Mouse (Mus musculus): ENCODE measurements at regions not wholly inside any gene's neighbourhood (a gene's known extent, or its start where the extent isn't known, plus 50 kb on each side); places are given as distances from the start of the nearest gene placed in this dataset.

DNA sequence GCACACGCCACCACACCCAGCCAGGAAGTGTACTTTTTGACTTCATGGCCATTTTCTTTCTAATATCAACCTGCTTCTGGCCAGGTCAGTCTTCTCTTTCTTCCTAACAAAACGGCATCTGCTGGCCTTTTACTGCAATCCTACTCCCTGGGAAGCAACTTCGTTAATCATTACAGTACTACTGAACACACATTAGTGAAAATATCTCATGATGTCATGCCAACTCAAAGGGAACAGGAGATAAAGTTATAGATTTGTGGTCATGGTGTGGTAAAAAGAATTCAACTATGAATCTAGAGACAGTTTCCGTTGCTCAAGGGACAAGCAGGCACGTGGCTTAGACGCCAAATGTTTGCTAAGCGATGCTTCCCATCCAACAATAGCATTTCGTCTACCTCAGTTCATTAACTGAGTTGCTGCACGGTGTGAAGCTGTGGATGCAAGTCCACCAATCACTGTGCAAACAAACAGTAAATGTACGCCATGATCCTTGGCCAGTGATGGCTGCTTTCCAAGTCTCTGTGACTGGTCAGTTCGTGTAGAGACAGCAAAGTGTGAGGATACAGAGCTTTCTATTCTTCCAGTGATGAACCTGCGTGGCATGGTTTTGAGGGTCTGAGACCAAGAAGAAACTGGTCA is 55.7 kb upstream of the Frmd6 start:
- TF ChIP-seq POLR2A (IDR thresholded peaks at IDR 0.05; ENCODE audit: borderline replicate concordance, extremely low read depth, insufficient read depth, insufficient read length): no peak
- H3K9me3 ChIP-seq (ENCODE audit: control insufficient read depth, low read length): no peaks in the 10 kb centered on the region
- no peak overlapping the region for H3K4me3 ChIP-seq (replicated peaks; ENCODE audit: low read length)
- H3K9ac ChIP-seq (ENCODE audit: low read depth, low read length, severe bottlenecking): no peak overlapping the region
- no peak overlapping the region for H3K27ac ChIP-seq (replicated peaks; ENCODE audit: low read depth, low read length)
- H3K36me3 ChIP-seq (ENCODE audit: control insufficient read depth, insufficient read depth, low read length): no peaks in the 10 kb centered on the region
- H3K27me3 ChIP-seq (ENCODE audit: control insufficient read depth, insufficient read depth, low read length): no peaks in the 10 kb centered on the region
- 86% methylated on average over 12 of the region's 12 CpGs for WGBS
- ATAC-seq (ENCODE audit: low FRiP score, low read depth) (no peak), DNase-seq (ENCODE audit: low spot score) (no peak)
- H3K4me1 ChIP-seq (ENCODE audit: control insufficient read depth, insufficient read depth, low read length): no peaks in the 10 kb centered on the region
- no peak overlapping the region for H3K4me2 ChIP-seq (replicated peaks; ENCODE audit: low read depth, low read length, severe bottlenecking)

- no peak overlapping the region for H3K27ac ChIP-seq (replicated peaks; ENCODE audit: low read depth, low read length)
- H3K27me3 ChIP-seq (ENCODE audit: control insufficient read depth, insufficient read depth, low read length): no peaks in the 10 kb centered on the region
- no peak for DNase-seq (ENCODE audit: low spot score)
- H3K4me1 ChIP-seq (ENCODE audit: control insufficient read depth, insufficient read depth, low read length): no peaks in the 10 kb centered on the region
- 80% methylated on average over 5 of the region's 5 CpGs for WGBS
- no peak for ATAC-seq (ENCODE audit: low FRiP score, low read depth)
- no peak for TF ChIP-seq POLR2A (IDR thresholded peaks at IDR 0.05; ENCODE audit: borderline replicate concordance, extremely low read depth, insufficient read depth, insufficient read length)
- H3K9ac ChIP-seq (ENCODE audit: low read depth, low read length, severe bottlenecking): no peak overlapping the region
- no peak overlapping the region for H3K4me2 ChIP-seq (replicated peaks; ENCODE audit: low read depth, low read length, severe bottlenecking)
- H3K36me3 ChIP-seq (ENCODE audit: control insufficient read depth, insufficient read depth, low read length): no peaks in the 10 kb centered on the region
- H3K9me3 ChIP-seq (ENCODE audit: control insufficient read depth, low read length): no peaks in the 10 kb centered on the region
- H3K4me3 ChIP-seq (replicated peaks; ENCODE audit: low read length): no peak overlapping the region
These were observed 51.3 kb upstream of the Frmd6 start for GRCm38 (mm10) chr12:70774006-70774405.

DNA sequence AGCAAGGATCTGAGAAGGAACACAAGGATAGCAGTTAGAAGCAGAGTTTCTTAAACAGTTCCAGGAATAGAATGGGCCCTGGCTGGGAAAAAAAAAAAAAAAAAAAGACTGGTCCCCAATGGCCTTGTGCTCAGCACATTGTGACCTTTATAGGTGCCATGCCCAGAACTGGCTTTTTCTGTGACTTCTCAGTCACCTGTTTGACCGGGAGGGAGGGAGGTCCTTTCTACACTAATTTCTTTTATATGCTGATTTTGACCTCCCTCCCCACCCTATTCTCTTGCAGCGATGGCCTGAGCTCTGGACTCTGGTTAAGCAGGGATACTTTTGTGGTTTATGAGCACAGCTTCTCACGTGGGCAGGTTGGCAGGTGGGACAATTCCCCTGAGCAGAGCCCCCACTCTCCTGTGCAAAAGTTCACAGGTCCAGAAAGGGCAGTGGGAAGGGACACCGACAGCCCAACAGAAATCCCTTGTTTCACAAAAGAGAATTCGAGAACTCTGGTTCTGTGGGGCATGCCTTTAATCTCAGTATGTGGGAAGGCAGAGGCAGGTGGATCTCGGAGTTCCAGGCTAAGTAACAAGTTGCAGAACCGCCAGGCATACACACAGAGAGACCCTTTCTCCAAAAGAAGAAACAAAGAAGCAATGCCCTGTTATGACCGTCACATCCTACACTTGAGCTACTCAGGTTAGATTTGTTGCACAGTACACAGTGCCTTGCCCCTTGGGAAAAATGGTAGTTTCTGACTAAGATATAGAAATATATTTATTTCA is 50.3 kb upstream of the Frmd6 start:
- Histone ChIP-seq H3K27ac (replicated peaks; ENCODE audit: low read depth, low read length) (no peak overlapping the region), H3K36me3 (ENCODE audit: control insufficient read depth, insufficient read depth, low read length) (no peaks in the 10 kb centered on the region), H3K4me2 (replicated peaks; ENCODE audit: low read depth, low read length, severe bottlenecking) (no peak overlapping the region), H3K9ac (ENCODE audit: low read depth, low read length, severe bottlenecking) (no peak overlapping the region), H3K4me1 (ENCODE audit: control insufficient read depth, insufficient read depth, low read length) (no peaks in the 10 kb centered on the region), H3K9me3 (ENCODE audit: control insufficient read depth, low read length) (no peaks in the 10 kb centered on the region), H3K27me3 (ENCODE audit: control insufficient read depth, insufficient read depth, low read length) (no peaks in the 10 kb centered on the region), H3K4me3 (replicated peaks; ENCODE audit: low read length) (no peak overlapping the region)
- DNase-seq (ENCODE audit: low spot score) (no peak), ATAC-seq (ENCODE audit: low FRiP score, low read depth) (no peak)
- 78% methylated on average over 8 of the region's 8 CpGs for WGBS
- no peak for TF ChIP-seq POLR2A (IDR thresholded peaks at IDR 0.05; ENCODE audit: borderline replicate concordance, extremely low read depth, insufficient read depth, insufficient read length)

All from limb, embryonic 14.5 days (tissue).